Mouse (Mus musculus) liver, embryonic 15.5 days (tissue): ENCODE measurements around the gene Scarf1. TPM values are rescaled to one million over a fixed set of nuclear protein-coding genes. Genes with fewer than 3 reads are reported as not detected.

ENCODE experiments used
- ATAC-seq: fragments of 200-750 bp; cut with Nextera tagmentation; 2 replicates; pipeline ENCODE4 v1.8.0; 2017; ENCODE audit warnings: moderate number of reproducible peaks, mild to moderate bottlenecking, moderate library complexity; ENCODE audit not compliant: insufficient read depth
- H3K27ac ChIP-seq: fragments of 300-500 bp; sonication (generic); replicated peaks from 2 replicates; pipeline ENCODE4 v1.5.1; 2015; ENCODE audit warnings: mild to moderate bottlenecking, inconsistent platforms
- H3K27me3 ChIP-seq: fragments of 300-500 bp; sonication (generic); 2 replicates; pipeline ENCODE4 v1.6.1; 2015; ENCODE audit warnings: mild to moderate bottlenecking, inconsistent platforms
- H3K36me3 ChIP-seq: fragments of 300-500 bp; sonication (generic); replicated peaks from 2 replicates; pipeline ENCODE4 v1.6.1; 2015; ENCODE audit warnings: moderate library complexity, mild to moderate bottlenecking, inconsistent platforms
- H3K4me1 ChIP-seq: fragments of 300-500 bp; sonication (generic); replicated peaks from 2 replicates; pipeline ENCODE4 v1.6.1; 2015; ENCODE audit warnings: inconsistent platforms
- H3K4me2 ChIP-seq: fragments of 300-500 bp; sonication (generic); 2 replicates; pipeline ENCODE4 v1.6.1; 2015; ENCODE audit warnings: moderate library complexity, mild to moderate bottlenecking, inconsistent platforms
- H3K4me3 ChIP-seq: fragments of 300-500 bp; sonication (generic); replicated peaks from 2 replicates; pipeline ENCODE4 v1.5.1; 2015; ENCODE audit warnings: mild to moderate bottlenecking, inconsistent platforms
- H3K9ac ChIP-seq: fragments of 300-500 bp; sonication (generic); 2 replicates; pipeline ENCODE4 v1.6.1; 2015; ENCODE audit warnings: moderate library complexity, mild to moderate bottlenecking, inconsistent platforms
- H3K9me3 ChIP-seq: fragments of 300-500 bp; sonication (generic); replicated peaks from 2 replicates; pipeline ENCODE4 v1.6.1; 2016; ENCODE audit warnings: inconsistent platforms
- WGBS: fragments of 180-500 bp; shearing (Covaris S2); methylation state at CpG from one replicate; pipeline ENCODE4 v1.1.7; 2015; ENCODE audit warnings: mixed read lengths; ENCODE audit not compliant: insufficient replicate concordance; 5-methylcytosine and 5-hydroxymethylcytosine counted together
- polyA plus RNA-seq: library from polyadenylated mRNA; unstranded; fragments of >200 nt; fragmentation: Nextera tagmentation; extraction: Ambion mirVana; gene quantifications from 2 replicates; pipeline ENCODE4 v1.2.1, GENCODE M21; 2015

Scarf1 gene
- polyA plus RNA-seq, 1 experiment from 2014 or later, result 2.8 TPM

DNA sequence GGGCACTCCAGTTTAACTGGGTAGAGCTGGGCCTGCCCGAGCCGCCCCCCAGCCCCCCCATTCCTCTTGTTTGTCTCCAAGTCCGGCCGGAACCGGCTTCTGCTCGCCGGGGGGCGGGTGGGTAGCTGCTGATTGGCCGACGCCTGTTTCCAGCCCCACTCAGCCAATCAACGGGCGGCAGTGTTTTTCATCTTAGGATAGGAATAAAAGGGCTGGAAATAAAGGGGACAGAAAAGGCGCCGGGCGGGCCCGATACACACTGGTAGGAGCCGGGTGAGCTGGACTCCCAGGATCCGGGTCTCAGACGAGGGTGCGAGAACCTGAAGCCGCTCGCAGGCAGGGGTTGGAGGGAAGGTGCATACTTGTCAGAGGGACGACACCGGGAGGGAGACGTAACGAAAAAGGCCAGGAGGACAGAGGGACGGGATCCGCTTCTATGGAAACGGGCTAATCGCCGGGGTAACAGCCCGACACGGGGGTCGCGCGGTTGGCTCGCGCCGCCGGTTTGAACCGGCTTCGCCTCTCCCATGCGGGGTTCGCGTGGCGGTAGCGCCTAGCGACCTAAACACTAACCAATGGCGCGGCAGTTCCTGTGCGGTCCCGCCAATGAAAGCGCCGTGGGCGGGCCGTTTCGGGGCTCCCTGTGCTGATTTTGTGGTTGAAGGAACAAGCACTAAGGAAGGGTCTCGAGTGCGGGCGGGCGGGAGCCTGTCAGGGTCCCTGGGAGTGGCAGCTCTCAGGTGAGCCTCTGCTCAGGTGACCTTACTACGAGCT lies 18.3 kb downstream of the Scarf1 start, which contains the start of gene Slc43a2:
Gene Slc43a2 (plus strand): TSS at position 226 of the 774 bp plus-strand sequence.
- Histone ChIP-seq H3K9me3 (no peaks in the 10 kb centered on the region), H3K4me2 (peak within 1 kb of the TSS; percentile 98), H3K4me3 (peak within 1 kb of the TSS; percentile 80), H3K27me3 (peaks cover 14% of the 10 kb centered on the region), H3K27ac (peak within 1 kb of the TSS; percentile 88), H3K4me1 (peaks cover 49% of the 10 kb centered on the region), H3K9ac (peak within 1 kb of the TSS; percentile 85), H3K36me3 (no peaks in the 10 kb centered on the region)
- under 1% methylated on average over 62 of the region's 62 CpGs for WGBS
- ATAC-seq, result peak; percentile 87

DNA sequence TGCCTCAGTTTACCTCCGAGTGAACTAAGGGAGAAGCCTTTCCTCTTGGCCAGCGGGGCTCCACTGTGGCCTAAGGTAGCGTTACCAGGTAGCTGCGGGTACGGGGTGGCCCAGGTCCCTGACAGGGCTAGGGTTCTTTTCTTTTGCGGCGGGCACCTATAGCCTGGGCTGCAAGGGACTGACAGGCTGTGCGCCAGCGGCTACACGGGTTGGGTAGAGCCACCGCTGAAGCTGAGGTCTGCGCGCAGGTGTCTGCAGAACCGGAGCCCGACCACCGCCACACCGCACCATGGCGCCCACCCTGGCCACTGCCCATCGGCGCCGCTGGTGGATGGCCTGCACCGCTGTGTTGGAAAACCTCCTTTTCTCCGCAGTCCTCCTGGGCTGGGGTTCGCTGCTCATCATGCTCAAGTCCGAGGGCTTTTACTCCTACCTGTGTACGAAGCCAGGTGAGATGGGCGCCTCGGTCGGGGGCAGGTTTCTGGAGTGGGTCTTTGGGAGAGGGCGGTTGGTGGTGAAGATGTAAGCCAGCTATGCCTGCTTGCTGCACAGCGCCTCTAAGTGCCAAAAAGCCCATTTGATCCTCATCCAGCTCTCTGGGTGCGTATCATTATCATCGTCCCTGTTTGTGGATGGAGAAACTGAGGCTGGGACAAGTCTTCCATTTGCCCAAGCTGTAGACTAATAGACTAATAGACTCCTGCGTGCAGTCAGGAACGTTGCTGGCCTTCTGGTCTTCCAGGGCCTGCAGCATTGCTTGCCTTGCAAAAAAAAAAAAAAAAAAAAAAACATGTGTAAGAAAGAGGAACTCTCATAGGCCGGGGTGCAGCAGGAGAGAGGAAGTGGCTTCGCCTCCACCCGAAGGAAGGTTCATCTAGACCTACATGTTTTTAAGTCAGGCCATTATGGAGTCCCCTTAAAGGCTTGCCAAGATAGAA lies 19.3 kb downstream of the Scarf1 start:
- H3K9ac ChIP-seq, result peak overlapping the region; percentile 85
- peak overlapping the region; percentile 98 for H3K4me2 ChIP-seq
- no peaks in the 10 kb centered on the region for H3K36me3 ChIP-seq
- peak overlapping the region; percentile 80 for H3K4me3 ChIP-seq
- peak overlapping the region; percentile 70 for H3K27ac ChIP-seq
- peaks cover 14% of the 10 kb centered on the region for H3K27me3 ChIP-seq
- H3K9me3 ChIP-seq, result no peaks in the 10 kb centered on the region
- WGBS, result 6% methylated on average over 38 of the region's 38 CpGs
- peak; percentile 19; the same call in 1 of the 2 replicates for ATAC-seq
- H3K4me1 ChIP-seq, result peaks cover 49% of the 10 kb centered on the region

DNA sequence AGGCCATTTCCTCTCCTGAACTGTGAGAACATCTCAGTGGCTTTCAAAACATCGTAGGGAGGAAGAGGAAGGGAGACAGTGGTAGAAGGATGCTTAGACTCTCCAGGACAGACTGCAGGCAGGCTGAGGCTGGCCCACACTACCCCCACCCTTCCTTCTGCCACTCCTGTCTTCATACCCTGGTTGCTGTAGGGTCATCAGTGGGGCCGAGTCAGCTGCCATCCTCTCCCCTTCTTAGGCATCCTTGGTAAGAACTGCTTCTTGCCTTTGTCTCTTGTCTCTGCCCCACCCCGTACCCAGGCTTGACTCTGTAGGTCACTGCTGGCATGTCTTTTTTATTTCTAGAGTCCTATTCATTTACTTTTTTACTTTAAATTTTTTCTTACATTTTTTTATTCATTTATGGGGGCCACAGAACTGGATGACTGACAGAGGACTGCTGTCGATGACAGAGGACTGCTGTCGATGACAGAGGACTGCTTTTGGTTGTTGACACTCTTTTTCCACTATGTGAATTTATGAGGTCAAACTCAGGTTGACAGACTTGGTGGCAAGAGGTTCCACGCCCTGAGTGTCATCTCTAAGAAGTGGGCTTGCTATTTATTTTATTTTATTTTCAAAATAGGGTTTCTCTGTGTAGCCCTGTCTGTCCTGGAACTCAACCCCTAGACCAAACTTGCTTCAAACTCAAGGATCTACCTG lies 20.1 kb downstream of the Scarf1 start:
- 48% methylated on average over 6 of the region's 6 CpGs for whole genome bisulfite sequencing
- Histone ChIP-seq H3K4me1 (peaks cover 58% of the 10 kb centered on the region), H3K9ac (no peak overlapping the region), H3K27me3 (peaks cover 14% of the 10 kb centered on the region), H3K4me2 (peak overlapping the region; percentile 98), H3K4me3 (peak overlapping the region; percentile 80), H3K9me3 (no peaks in the 10 kb centered on the region), H3K27ac (peak overlapping the region; percentile 68), H3K36me3 (no peaks in the 10 kb centered on the region)
- ATAC-seq, result no peak

DNA sequence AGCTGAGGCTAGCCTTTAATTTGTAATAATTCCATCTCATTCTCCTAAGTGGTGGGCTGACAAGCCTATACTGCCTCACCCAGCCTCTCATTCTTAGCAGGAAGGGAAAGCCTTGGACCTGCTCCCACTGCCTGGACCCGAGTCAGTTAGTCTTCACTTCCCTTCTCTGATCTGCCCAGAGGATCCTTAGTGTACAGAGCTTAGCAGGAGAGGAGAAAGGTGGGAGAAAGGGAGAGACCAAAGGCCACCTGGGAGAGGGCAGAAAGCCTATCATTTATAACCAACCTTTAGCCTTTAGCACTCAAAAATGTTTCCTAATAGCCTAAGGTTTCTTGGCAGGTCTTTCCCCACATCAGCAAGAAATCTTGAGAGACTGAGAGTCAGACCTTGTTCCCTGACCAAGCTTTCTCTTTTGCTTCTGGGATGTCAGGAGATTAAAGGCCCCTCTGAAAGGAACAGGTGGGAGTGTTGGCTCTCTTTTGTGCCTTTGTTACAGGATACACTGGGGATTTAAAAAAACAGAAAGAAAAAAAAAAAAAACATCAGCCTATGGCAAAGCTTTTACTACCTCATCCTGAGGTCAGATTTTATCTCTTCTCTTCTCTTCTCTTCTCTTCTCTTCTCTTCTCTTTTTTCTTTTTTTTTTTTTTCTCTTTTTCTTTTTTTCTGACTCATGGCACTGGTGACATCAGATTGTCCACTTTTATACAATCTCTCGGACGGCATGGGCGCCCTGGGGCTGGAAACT lies 21.1 kb downstream of the Scarf1 start:
- Histone ChIP-seq H3K4me2 (peak overlapping the region; percentile 24), H3K27me3 (peaks cover 14% of the 10 kb centered on the region), H3K27ac (no peak overlapping the region), H3K9me3 (no peaks in the 10 kb centered on the region), H3K4me1 (peaks cover 58% of the 10 kb centered on the region), H3K36me3 (no peaks in the 10 kb centered on the region), H3K9ac (no peak overlapping the region), H3K4me3 (no peak overlapping the region)
- no peak for ATAC-seq
- 37% methylated on average over 4 of the region's 4 CpGs for WGBS

DNA sequence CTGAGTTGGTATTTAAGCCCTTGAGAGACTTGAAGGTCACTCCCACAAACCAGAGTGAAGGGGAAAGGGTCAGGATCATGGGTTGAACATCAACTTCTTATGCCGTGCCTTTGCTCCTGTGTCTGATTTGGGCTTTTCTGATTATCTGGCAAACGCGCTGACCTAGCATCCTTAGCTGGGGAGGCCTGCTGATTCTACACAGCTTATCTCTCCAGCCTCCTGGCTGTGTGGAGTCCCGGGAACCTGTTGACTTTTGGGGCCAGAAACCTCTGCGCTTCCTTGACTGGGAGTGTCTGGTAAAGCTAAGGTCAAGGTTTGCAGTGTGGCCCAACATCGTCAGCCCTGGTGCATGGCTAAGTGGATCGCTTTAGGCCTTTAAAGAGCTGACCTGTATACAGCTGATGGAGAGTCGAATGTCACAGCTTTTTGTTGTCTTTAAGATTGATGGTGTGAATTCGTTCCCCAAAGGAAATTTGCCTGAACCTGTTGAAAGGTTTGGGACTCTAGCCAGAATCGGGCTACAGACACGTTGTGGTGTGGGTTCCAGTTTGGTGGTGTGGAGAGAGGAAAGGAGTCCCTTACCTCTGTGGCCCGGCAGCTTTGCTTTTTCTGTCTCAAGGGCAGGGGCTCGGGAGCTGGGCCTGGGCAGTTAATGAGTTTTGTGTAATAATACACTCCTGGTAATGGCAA lies 21.9 kb downstream of the Scarf1 start:
- Histone ChIP-seq H3K36me3 (no peaks in the 10 kb centered on the region), H3K27ac (0 out of 2 replicates have a peak overlapping the region, but pooled peaks have one; percentile 11), H3K4me2 (peak overlapping the region; percentile 23; the same call in 1 of the 2 replicates), H3K4me1 (peaks cover 52% of the 10 kb centered on the region), H3K27me3 (peaks cover 14% of the 10 kb centered on the region), H3K9ac (no peak overlapping the region), H3K9me3 (no peaks in the 10 kb centered on the region), H3K4me3 (no peak overlapping the region)
- ATAC-seq, result no peak
- 34% methylated on average over 13 of the region's 13 CpGs for WGBS

DNA sequence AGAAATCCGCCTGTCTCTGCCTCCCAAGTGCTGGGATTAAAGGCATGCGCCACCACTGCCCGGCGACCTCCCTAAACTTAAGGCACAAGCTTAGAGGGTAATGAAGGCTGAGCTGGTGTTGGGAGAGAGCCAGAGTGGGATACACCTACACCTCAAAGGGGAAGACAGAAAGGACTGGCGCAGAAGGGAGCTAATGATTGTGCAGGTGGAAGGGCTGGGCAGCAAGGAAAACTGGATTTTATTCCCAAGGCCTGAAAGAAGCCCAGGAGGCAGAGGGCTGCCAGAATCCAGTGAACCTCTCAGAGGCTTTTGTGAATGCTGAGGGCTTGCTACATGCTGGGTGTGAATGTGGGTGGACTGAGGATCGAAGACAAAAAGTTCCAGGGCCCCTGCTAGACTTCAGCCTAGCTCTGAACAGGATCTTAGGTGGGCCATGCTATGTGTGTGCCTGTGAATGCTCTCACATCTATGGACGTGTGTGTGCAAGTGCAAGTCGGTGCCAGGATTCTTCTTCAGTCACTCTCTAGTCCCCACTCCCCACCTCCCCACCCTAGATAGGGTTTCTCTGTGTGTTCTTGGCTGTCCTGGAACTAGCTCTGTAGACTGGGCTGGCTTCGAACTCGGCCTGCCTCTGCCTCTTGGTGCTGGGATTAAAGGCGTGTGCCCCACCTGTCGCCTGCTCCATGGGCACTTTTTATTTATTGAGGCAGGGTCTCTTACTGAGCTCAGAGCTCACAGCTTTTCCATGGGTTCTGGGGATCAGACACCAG lies 23.1 kb downstream of the Scarf1 start:
- Histone ChIP-seq H3K4me3 (no peak overlapping the region), H3K27ac (no peak overlapping the region), H3K4me1 (peaks cover 56% of the 10 kb centered on the region)

DNA sequence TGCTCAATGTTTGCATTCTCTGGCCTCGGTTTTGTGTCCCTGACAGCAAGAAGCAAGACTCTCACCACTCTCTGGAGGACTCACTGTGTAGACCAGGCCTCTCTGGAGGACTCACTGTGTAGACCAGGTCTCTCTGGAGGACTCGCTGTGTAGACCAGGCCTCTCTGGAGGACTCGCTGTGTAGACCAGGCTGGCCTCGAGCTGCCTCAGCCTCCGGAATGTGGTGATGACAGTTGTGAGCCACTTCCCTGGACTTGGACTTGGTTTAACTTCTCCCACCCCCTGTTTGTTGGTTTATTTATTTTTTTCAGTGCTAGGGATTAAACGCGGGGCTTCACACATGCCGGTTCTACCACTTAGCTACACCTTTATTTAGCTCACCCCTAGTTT lies 23.7 kb downstream of the Scarf1 start:
- ATAC-seq, result no peak
- no peak overlapping the region for H3K9ac ChIP-seq
- WGBS, result 68% methylated on average over 8 of the region's 8 CpGs
- H3K27ac ChIP-seq, result no peak overlapping the region
- H3K4me3 ChIP-seq, result no peak overlapping the region
- H3K27me3 ChIP-seq, result peaks cover 14% of the 10 kb centered on the region
- H3K9me3 ChIP-seq, result no peaks in the 10 kb centered on the region
- H3K36me3 ChIP-seq, result no peaks in the 10 kb centered on the region
- H3K4me1 ChIP-seq, result peaks cover 54% of the 10 kb centered on the region
- H3K4me2 ChIP-seq, result no peak overlapping the region

More for the DNA sequence above, 23.1 kb downstream of the Scarf1 start:
- Histone ChIP-seq H3K9ac (no peak overlapping the region), H3K36me3 (no peaks in the 10 kb centered on the region), H3K9me3 (no peaks in the 10 kb centered on the region), H3K4me2 (no peak overlapping the region), H3K27me3 (peaks cover 14% of the 10 kb centered on the region)
- 71% methylated on average over 12 of the region's 12 CpGs for WGBS
- ATAC-seq, result no peak

DNA sequence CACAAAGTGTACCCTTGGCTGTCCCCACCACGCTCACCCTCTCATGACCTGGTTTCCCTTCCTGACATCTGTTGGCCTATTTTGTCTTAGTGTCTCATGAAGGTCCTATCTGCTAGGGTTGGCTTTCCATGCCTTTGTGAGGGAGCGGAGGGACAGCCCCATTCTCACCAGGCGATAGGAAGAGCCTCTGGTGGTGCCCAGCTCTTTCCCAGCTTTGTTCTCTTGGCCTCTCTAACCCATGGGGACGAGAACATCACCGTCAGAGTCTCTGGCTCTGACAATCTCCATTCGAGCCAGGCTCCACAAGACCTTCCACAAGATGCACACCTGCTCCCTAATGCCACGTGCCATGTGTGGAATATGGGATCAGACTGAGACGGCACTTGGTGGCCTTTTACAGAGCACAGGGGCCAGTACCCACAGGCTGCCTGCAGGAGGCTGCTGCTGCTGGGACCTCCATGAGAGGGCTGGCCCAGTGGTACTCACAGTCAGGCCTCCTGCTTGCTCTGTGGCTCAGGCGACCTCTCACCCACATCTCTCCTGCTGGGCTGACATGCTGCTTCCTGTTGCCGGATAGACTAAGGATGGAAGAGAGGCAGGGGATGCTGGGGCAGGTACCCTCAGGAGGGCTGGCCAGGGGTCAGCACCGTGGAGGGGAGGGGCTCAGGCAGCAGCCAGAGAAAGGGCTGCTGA lies 24.3 kb downstream of the Scarf1 start:
- Histone ChIP-seq H3K4me2 (no peak overlapping the region), H3K9ac (no peak overlapping the region), H3K9me3 (no peaks in the 10 kb centered on the region), H3K36me3 (no peaks in the 10 kb centered on the region), H3K4me1 (peaks cover 48% of the 10 kb centered on the region), H3K4me3 (no peak overlapping the region), H3K27me3 (peaks cover 8% of the 10 kb centered on the region), H3K27ac (no peak overlapping the region)
- 48% methylated on average over 11 of the region's 11 CpGs for WGBS
- ATAC-seq, result no peak
